Mouse (Mus musculus) urinary bladder, postnatal 25 days (tissue): ENCODE measurements around the gene Krtap4-1.

Experiments used
- DNase-seq: peaks from one replicate; pipeline ENCODE4 v3.0.0; 2022; ENCODE audit warnings: low spot score

Krtap4-1 gene

GRCm38 (mm10) chr11:99583245-99583704 is 44.8 kb downstream of the Krtap4-1 start, which contains the start of gene Krtap1-4:
Gene Krtap1-4, minus strand, starts transcription at chr11:99583654.
- DNase-seq = no peak

DNA sequence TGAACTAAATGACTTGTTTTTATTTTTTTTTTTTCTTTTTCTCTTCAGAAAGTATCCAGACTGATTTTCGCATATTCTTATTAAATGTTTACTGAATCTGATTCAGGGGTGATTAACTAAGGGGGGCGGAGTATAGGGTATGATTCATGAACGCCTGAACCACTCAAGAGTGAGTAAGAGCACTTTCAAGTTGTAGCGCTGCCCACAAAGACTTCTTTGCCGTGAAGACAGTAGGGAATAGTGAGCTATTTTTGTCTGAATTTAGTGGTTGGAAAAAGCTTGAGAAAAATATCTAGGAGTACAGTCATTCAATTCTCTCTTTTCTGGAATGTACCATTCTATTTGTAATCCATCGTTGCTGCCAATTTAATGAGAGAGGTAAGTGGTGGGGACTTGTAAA is 46.5 kb downstream of the Krtap4-1 start:
- no peak for DNase-seq

DNA sequence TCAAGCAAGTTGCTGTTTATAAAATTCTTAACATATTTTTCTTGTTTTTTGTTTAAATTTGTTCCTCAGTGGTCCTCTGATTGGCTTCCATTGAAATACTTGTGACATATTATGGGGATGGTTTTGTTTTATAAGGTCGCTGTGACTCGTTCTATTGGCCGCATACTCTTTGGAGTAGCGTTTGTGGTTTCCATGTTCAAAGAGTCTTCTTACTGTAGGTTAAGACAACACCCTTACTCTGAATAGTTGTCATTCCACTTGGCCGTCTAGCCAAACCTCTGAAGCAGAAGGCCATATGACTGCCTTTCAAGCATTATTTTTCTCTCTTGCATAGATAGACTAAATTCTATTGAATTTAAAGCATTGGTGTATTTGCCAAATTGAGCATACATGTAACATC is 47.0 kb downstream of the Krtap4-1 start:
- no peak for DNase-seq

- DNase-seq = no peak
Observed at GRCm38 (mm10) chr11:99580636-99581035, 47.4 kb downstream of the Krtap4-1 start, which contains the start of gene Krtap1-5. Gene Krtap1-5, minus strand, starts transcription at chr11:99581016.
